Mouse (Mus musculus) lung, postnatal 14 days (tissue): Measurements from ENCODE around the gene Gm42791.

ENCODE experiments used
- DNase-seq: peaks from one replicate; pipeline ENCODE4 v3.0.0; 2021

Gm42791 gene

DNA sequence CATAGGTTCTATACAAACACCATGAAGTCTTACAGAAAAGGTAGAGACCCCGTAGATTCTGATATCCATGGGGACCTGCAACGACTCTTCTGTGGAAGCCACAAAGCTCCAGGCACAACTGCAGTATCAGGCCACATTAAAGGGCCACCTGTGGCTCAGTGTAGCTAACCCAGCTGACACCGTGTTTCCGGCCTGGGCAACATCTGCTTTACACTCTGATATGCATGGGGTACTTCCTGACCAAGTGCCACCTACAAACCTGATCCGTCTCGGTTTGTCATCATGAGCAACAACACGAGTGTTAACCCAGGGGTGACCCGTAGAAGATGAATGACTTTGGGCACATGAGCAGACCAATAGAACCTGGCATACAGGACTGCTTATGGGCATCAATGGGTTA, 18.1 kb downstream of the Gm42791 start:
- no peak for DNase-seq

- DNase-seq, result no peak
Measured at GRCm38 (mm10) chr5:148975035-148975434, 19.9 kb downstream of the Gm42791 start.

DNA sequence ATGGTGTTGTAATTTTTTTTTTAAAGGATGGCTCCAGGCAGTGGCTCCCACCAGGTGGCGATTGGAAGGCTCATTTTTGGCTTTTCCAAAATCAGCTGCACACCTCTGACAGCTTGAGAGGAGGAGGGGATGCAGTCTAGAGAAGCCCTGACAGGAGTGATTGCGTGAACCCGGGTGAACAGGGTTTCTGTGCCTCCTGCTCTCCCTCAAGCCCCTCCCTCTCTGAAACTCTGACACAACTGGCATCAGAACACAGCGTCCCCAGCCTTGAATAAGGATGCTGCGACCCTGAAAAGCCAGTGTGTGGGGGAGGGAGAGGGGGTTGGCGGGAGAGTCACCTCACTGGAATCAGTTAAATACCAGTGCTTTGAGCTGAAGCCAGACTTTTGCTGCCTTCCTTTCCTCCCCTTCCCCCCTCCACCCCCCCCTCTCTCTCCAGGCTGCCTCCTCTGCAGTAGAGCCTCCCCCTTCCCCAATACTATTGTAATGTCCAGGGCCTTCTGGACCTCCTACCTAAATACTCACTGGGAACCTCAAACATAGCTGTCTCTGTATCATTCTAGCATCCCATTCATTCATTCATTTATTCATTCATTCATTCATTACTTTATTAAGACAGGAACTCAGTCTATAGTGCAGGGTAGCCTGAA, 21.8 kb downstream of the Gm42791 start:
- DNase-seq, result no peak

GRCm38 (mm10) chr5:148972167-148972566, 22.8 kb downstream of the Gm42791 start:
- DNase-seq, result no peak

DNA sequence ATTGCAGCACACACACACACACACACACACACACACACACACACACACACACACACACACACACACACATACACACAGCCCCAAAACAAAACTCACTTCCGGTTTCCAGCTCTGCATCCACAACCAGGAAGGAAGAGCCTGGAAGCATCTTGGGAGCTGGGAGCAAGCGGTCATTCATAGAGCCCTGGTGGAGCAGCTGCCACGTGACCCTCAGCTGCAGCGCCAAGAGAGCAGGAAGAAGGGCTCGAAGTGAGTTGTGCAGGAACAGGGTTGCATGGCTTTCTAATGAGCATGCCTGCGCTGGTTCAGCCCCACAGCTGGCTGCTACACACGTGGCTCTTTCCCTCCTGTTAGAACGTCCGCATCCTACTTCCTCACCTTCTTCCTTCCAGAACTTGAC, 25.3 kb downstream of the Gm42791 start:
- peak; percentile 51 for DNase-seq

DNA sequence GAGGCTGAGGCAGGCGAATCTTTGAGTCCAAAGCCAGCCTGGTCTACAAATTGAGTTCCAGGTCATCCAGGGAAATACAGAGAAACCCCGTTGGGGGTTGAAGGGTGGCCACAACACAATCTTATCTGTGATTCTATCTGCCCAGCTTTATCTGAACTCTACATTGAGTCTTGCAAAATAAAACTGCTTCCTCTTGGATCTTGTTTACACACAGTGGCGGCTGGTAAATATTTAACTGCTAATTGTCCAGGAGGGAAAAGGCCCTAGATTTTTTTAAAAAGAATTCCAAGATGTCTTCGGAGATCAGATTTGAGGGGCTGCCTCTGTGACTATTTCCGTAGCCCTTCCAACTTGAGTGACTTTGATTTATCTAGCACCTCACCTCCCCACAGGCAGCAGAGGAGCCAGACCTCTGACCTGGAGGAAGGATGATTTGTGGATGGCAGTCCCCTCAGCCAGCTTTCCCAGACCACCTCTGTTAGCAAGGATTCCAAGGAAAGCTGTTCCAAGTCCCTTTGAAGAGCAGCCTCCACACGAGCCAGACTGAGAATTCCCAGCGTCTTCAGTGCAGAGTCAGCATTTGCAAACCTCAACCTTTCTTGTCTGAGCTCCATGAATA, 25.9 kb downstream of the Gm42791 start:
- DNase-seq, result no peak

- no peak for DNase-seq
Measured at GRCm38 (mm10) chr5:148968179-148968578, 26.8 kb downstream of the Gm42791 start.

DNA sequence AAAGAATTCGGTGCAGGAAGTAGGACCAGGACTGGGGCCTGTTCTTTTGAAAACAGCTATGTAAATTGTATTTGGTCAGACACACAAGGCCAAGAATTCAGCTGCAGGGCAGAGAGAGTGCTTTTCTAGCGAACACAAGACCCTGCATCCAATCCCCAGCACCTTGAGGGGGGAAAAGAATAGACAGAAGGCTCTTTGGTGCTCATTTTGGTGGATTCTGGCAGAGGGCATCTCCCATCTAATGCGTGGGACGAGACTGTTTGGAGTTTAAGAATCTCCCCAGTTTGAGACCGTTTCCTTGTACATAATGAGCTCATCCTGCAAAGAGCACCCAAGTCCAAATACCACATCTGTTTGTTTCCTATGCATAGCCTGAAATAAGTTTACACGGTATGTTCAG, 28.6 kb downstream of the Gm42791 start:
- no peak for DNase-seq

GRCm38 (mm10) chr5:148965691-148966333, 29.1 kb downstream of the Gm42791 start:
- peak; percentile 51 for DNase-seq

- no peak for DNase-seq
Measured at GRCm38 (mm10) chr5:148965089-148965591, 29.8 kb downstream of the Gm42791 start.

GRCm38 (mm10) chr5:148964251-148964650, 30.7 kb downstream of the Gm42791 start:
- DNase-seq, result no peak

GRCm38 (mm10) chr5:148960211-148960610, 34.7 kb downstream of the Gm42791 start:
- no peak for DNase-seq

DNA sequence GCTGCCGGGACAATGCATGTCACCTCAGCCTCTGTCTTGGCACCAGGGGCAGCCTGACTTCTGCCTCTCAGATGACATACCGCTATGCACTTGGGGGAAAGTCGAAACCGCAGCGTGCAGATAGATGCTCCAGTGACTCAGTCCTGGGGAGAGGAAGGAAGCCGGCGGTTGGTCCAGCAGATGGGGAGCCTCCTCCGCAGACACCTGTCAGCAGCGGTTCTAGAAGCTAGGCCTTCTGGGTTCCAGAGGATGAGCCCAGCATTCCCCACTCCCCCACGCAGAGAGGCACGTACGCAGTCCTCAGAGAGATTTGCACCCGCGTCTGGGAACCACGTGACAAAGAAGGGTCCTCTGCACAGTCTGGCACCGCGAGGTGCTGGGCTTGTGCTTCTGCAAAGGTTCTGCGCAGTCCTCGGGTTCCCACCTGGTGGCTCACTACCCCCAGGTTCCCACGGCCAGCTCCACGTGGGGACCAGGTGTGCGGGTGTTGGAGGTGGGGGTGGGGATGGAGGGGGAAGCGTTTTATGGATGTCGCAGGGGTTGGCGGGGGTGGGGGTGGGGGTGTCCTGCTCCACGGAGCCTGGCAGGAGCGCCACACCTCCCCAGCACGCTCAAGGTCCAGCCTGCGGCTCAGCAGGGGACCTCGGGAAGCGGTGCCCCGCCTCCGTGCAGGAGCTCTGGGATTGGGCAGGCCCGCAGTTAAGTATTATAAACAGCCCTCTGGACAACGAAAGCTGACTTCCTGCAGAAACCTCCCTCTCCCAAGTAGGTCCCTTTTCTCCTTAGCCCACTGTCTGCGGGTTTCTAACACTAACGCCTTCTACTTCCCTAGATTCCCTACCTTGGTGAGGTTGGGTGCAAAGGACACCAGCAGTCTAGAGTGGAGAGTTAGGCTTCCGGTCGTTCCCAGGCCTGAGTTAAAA, 35.6 kb downstream of the Gm42791 start:
- DNase-seq, result peak; percentile 48

DNA sequence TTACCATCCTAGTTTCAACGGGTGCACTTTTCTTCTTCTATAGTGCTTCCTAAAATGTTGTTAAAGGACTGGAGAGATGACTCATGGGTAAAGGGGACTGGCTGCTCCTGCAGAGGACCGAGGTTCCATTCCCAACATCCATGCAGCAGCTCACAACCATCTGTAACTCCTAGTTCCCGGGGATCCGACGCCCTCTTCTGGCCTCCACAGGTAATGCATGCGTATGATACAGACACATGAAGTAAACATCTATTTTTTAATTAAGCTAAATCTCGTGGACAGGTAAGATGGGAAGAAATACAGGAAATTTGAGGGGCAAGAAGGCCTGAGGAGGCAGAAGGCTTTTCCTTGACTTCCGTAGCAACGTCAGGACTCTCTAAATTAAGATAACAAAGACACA, 36.6 kb downstream of the Gm42791 start:
- peak; percentile 27 for DNase-seq

- DNase-seq, result no peak
Measured at GRCm38 (mm10) chr5:148956898-148957535, 37.9 kb downstream of the Gm42791 start.

DNA sequence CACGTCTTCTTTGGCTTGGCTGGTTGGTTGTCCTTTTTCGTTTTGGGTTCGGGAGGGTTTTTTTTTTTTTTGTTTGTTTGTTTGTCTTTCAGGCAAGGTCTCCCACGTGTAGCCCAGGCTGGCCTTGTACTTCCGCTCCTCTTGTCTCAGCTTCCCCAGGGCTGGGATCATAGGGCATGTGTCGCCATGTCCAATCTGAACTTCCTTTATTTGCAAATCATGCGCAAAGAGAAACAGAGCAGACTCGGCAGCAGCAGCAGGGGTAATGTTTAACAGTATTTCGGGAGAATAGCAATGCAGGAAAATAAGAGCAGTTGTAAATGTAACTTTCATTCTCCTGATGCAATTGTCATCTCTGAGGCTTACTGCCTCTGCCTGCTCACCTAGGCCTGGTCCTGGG, 38.9 kb downstream of the Gm42791 start:
- no peak for DNase-seq

- DNase-seq, result no peak
Measured at GRCm38 (mm10) chr5:148955575-148955974, 39.4 kb downstream of the Gm42791 start.

DNA sequence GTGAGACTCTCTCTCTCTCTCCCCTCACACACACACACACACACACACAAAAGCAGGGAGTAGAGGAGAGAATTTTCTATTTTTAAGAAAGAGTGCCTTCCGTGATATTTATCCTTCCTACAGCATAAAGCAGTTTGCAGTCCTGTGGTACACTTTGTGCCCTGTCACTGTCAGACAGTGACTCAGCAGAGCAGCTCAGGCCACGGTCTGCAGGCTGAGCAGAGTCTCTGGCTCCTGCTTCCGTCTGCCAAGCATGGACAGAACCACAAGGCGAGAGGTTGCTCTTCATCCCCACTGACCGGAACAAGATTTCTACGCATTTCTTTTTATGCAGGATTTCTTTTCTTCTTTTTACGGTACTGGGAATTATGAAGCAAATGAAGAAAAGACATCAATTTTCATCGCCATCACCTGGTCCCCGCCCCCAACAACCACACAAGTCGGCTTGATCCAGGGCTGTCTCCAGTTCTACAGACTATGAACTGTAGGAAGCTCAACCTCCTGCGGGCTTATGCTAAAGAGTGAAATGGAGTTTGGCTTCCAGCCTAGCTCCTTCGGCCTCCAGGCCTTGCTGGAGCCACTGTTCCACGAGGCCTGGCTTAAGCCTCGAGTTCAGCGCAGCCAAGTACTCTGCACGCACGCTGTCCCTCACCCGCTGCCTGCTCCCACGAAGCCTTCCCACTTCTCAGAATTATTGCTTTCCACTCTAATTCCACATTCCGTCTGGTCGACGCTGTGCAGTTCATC, 40.5 kb downstream of the Gm42791 start:
- DNase-seq, result no peak

- peak; percentile 53 for DNase-seq
Measured at GRCm38 (mm10) chr5:148953098-148953497, 41.8 kb downstream of the Gm42791 start.

DNA sequence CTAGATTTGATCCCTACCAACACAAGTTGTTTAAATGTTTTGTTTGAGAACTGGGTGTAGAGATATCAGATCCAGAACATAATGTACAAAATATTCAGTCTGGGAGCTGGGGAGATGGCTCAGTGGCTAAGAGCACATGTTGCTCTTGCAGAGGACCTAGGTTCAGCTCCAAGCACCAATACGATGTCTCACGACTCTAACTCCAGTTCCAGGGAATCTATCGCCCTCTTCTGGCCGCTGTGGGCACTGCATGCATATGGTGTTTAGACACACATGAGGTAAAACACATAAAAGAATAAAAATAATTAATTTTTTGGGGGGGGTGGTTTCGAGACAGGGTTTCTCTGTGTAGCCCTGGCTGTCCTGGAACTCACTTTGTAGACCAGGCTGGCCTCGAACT, 42.5 kb downstream of the Gm42791 start:
- DNase-seq, result peak; percentile 57

GRCm38 (mm10) chr5:148951360-148951759, 43.6 kb downstream of the Gm42791 start:
- DNase-seq, result no peak

GRCm38 (mm10) chr5:148950064-148950463, 44.9 kb downstream of the Gm42791 start:
- no peak for DNase-seq
